Mouse (Mus musculus) intestine, postnatal 0 days (tissue): ENCODE data around the gene Pdss1. TPM values are rescaled to one million over a fixed set of nuclear protein-coding genes. Genes with fewer than 3 reads are reported as not detected.
A peak's percentile ranks its signal among the peaks of the same experiment; 100 is the strongest.
"Not testable (repeated sequence)": the region's sequence is repeated elsewhere in the genome, so short reads cannot be mapped to it uniquely, and the experiment has no call there.

Experiments
- ATAC-seq: fragments of 200-750 bp; cut with Nextera tagmentation; 2 replicates; pipeline ENCODE4 v1.8.0; 2017; ENCODE audit warnings: mild to moderate bottlenecking, moderate TSS enrichment, moderate library complexity
- H3K27ac ChIP-seq: fragments of 300-500 bp; sonication (generic); 2 replicates; pipeline ENCODE4 v1.5.1; 2014; ENCODE audit warnings: mild to moderate bottlenecking, low read depth, low read length, moderate library complexity
- H3K27me3 ChIP-seq: fragments of 300-500 bp; sonication (generic); replicated peaks from 2 replicates; pipeline ENCODE4 v1.6.1; 2014; ENCODE audit warnings: low read length, mixed read lengths; ENCODE audit not compliant: control insufficient read depth, insufficient read depth
- H3K36me3 ChIP-seq: fragments of 300-500 bp; sonication (generic); 2 replicates; pipeline ENCODE4 v1.6.1; 2014; ENCODE audit warnings: mild to moderate bottlenecking, moderate library complexity; ENCODE audit not compliant: control insufficient read depth, insufficient read depth
- H3K4me1 ChIP-seq: fragments of 300-500 bp; sonication (generic); replicated peaks from 2 replicates; pipeline ENCODE4 v1.6.1; 2014; ENCODE audit warnings: antibody characterized with exemption, low read length, mixed read lengths; ENCODE audit not compliant: control insufficient read depth, insufficient read depth
- H3K4me2 ChIP-seq: fragments of 300-500 bp; sonication (generic); replicated peaks from 2 replicates; pipeline ENCODE4 v1.6.1; 2014; ENCODE audit warnings: low read depth, mild to moderate bottlenecking, moderate library complexity
- H3K4me3 ChIP-seq: fragments of 300-500 bp; sonication (generic); 2 replicates; pipeline ENCODE4 v1.5.1; 2014; ENCODE audit warnings: low read depth, low read length
- H3K9ac ChIP-seq: fragments of 300-500 bp; sonication (generic); 2 replicates; pipeline ENCODE4 v1.6.1; 2014; ENCODE audit warnings: mild to moderate bottlenecking, low read depth, low read length
- H3K9me3 ChIP-seq: fragments of 300-500 bp; sonication (generic); 2 replicates; pipeline ENCODE4 v1.6.1; 2016; ENCODE audit warnings: mixed run types; ENCODE audit not compliant: control insufficient read depth
- CTCF ChIP-seq: sonication (generic); IDR thresholded peaks from 2 replicates; pipeline ENCODE4 v1.5.1; 2016; ENCODE audit warnings: low read depth, mild to moderate bottlenecking, control low read depth, antibody characterized with exemption, moderate library complexity
- WGBS: fragments of 180-500 bp; shearing (Covaris S2); extraction: QIAGEN DNeasy Blood & Tissue Kit; methylation state at CpG from one replicate; pipeline ENCODE4 v1.1.7; 2014; 5-methylcytosine and 5-hydroxymethylcytosine counted together
- polyA plus RNA-seq: library from polyadenylated mRNA; unstranded; fragments of >200 nt; fragmentation: Nextera tagmentation; extraction: Ambion mirVana; gene quantifications from 2 replicates; pipeline ENCODE4 v1.2.1, GENCODE M21; 2015

Pdss1 gene
- 23.1 and 26.6 TPM in 2 replicates for polyA plus RNA-seq

DNA sequence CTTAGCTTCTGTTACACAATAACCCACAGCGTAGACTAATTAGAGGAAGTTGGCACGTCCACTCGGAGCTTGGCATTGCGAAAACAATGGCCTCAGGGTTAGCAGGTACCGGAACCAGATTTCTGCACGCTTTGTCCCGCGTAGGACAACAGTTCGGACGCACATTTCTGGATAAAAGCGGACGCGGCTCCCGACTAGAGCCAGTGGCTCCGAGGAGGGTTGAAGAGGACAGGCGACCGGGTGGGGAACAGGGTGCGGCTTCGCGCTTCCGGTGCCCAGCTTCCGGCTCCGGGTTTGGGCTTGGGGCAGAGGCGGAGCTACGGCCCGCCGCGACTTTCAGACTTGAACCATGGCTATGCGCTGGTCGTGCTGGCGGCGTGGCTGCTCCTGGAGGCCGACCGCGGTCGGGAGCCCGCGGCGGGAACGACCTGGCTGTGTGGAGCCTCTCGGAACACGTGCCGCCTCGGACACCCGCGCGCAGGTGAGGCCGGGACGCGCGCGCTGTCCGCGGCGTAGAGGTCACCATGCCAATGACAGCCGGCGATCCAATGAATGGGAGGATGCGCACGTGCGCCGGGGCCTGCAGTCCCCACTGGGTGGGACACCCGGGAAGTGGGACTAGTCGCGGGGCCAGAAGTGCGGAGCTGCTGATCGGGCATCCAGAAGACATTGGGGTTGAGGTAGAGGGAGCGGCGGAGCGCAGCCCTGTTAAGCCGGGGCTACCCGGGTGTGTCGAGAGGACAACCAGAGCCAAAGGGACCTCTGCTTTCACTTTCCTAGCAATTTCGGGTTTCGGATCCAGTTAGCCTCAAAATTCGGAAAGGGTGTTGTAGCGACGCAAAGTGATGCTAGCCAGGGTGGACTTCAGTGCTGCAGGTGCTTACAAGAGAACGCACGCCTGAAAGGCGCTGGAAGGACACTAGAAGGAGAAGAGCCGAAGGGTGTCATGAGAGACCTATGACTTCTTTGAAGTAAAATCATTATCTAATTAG lies at the start of gene Pdss1:
TSS of gene Pdss1 (plus strand) at position 241 of the 992 bp plus-strand sequence.
- Histone ChIP-seq H3K4me1 (0 out of 2 replicates have a peak, but pooled peaks cover 6% of the 10 kb centered on the region), H3K27me3 (no peaks in the 10 kb centered on the region), H3K36me3 (0 out of 2 replicates have a peak, but pooled peaks cover 3% of the 10 kb centered on the region), H3K4me3 (peak within 1 kb of the TSS; percentile 97), H3K27ac (peak within 1 kb of the TSS; percentile 93), H3K4me2 (peak within 1 kb of the TSS; percentile 77), H3K9me3 (no peaks in the 10 kb centered on the region), H3K9ac (peak within 1 kb of the TSS; percentile 83)
- peak; percentile 98 for ATAC-seq
- WGBS, result under 1% methylated on average over 81 of the region's 81 CpGs
- TF ChIP-seq CTCF, result no peak

GRCm38 (mm10) chr2:22851900-22852299 lies 43.4 kb upstream of the Pdss1 start:
- H3K27ac ChIP-seq, result no peak overlapping the region
- H3K9me3 ChIP-seq, result no peaks in the 10 kb centered on the region
- no peak for ATAC-seq
- no peaks in the 10 kb centered on the region for H3K36me3 ChIP-seq
- TF ChIP-seq CTCF, result no peak
- H3K9ac ChIP-seq, result no peak overlapping the region
- no peaks in the 10 kb centered on the region for H3K27me3 ChIP-seq
- 75% methylated on average over 4 of the region's 4 CpGs for WGBS
- H3K4me1 ChIP-seq, result no peaks in the 10 kb centered on the region
- H3K4me2 ChIP-seq, result no peak overlapping the region
- H3K4me3 ChIP-seq, result no peak overlapping the region

DNA sequence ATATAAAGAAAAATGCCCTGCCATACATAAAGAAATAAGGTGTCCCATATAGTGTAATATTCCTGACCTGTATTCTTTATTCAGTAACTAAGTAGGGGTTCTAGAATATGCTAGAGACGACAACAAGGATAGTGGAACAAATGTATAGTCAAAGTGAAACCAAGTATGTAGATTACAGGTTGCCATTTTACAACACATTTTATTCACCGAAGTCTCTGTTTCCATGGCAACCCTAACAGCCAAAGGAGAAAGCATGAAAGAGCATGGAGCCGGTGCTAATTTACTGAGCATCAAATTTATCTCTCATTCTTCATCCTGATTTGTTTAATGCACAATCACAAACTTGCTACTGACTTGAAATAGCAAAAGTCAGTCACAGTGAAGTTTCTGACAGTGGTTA lies 37.8 kb upstream of the Pdss1 start:
- WGBS, result 64% methylated on average over 3 of the region's 3 CpGs
- TF ChIP-seq CTCF, result no peak
- Histone ChIP-seq H3K36me3 (no peaks in the 10 kb centered on the region), H3K4me3 (no peak overlapping the region), H3K4me1 (no peaks in the 10 kb centered on the region), H3K27ac (no peak overlapping the region), H3K9ac (no peak overlapping the region), H3K4me2 (no peak overlapping the region), H3K9me3 (no peaks in the 10 kb centered on the region), H3K27me3 (no peaks in the 10 kb centered on the region)
- ATAC-seq, result no peak

DNA sequence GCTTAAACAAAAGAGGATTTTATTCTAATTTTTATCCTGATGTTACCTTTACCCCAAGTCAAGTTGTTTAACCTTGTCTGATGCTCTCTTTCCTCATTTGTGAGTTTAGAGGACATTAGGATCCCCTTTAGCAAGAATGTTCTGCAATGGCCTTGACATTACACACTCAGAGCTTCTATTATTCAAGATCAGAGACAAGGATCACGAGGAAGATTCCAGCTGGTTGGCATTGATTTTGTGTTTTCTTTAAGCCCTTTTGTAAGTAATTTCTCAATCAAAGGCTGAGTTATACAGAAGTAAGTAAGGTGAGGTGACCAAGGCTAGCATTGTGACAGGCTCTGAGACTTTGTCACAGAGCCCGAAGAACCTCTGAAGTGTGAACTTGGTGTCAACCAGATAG lies 33.1 kb upstream of the Pdss1 start:
- no peak for TF ChIP-seq CTCF

GRCm38 (mm10) chr2:22864394-22865037 lies 30.8 kb upstream of the Pdss1 start:
- not testable (repeated sequence) for H3K9ac ChIP-seq, H3K4me3 ChIP-seq, H3K4me1 ChIP-seq, H3K27ac ChIP-seq, H3K4me2 ChIP-seq, H3K36me3 ChIP-seq, H3K27me3 ChIP-seq, H3K9me3 ChIP-seq
- peak; percentile 75; the same call in 1 of the 2 replicates for ATAC-seq
- TF ChIP-seq CTCF, result peak; percentile 89
- WGBS, result under 1% methylated on average over 6 of the region's 6 CpGs

More for the DNA sequence above, 33.1 kb upstream of the Pdss1 start:
- H3K27ac ChIP-seq, result no peak overlapping the region
- no peak overlapping the region for H3K4me3 ChIP-seq
- H3K27me3 ChIP-seq, result no peaks in the 10 kb centered on the region
- ATAC-seq, result no peak
- H3K4me2 ChIP-seq, result no peak overlapping the region
- no peaks in the 10 kb centered on the region for H3K4me1 ChIP-seq
- H3K9ac ChIP-seq, result no peak overlapping the region
- H3K36me3 ChIP-seq, result no peaks in the 10 kb centered on the region
- no peaks in the 10 kb centered on the region for H3K9me3 ChIP-seq
- WGBS, result 68% methylated on average over 2 of the region's 2 CpGs

DNA sequence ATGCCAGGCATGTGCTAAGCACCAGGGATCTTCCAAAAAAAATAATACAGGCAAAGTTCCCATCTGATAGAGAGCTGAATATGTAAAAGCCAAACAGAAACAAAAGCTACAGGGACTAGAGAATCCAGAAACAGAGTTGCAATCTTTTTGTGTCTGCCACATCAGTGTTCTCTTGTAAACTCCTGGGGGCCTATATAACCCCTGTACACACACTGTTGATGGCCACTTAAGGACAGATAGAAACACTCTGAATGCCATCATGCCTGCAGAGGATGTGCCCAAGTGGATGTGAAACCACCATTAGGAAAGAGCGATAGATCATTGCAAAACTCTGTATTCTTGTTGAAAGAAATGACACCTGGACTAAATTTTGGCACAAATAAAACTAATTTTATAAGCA lies 29.5 kb upstream of the Pdss1 start:
- H3K9me3 ChIP-seq, result no peaks in the 10 kb centered on the region
- 96% methylated on average over 1 of the region's 1 CpGs for WGBS
- no peak overlapping the region for H3K27ac ChIP-seq
- H3K27me3 ChIP-seq, result no peaks in the 10 kb centered on the region
- H3K9ac ChIP-seq, result no peak overlapping the region
- no peak overlapping the region for H3K4me2 ChIP-seq
- no peak for ATAC-seq
- no peak overlapping the region for H3K4me3 ChIP-seq
- no peak for TF ChIP-seq CTCF
- no peaks in the 10 kb centered on the region for H3K36me3 ChIP-seq
- H3K4me1 ChIP-seq, result no peaks in the 10 kb centered on the region
